Mouse (Mus musculus): ENCODE measurements around the gene Exph5. TPM values are rescaled to one million over a fixed set of nuclear protein-coding genes. Genes with fewer than 3 reads are reported as not detected.

The Exph5 gene
- polyA plus RNA-seq, 1 experiment from 2014 or later, result 3.6 TPM

DNA sequence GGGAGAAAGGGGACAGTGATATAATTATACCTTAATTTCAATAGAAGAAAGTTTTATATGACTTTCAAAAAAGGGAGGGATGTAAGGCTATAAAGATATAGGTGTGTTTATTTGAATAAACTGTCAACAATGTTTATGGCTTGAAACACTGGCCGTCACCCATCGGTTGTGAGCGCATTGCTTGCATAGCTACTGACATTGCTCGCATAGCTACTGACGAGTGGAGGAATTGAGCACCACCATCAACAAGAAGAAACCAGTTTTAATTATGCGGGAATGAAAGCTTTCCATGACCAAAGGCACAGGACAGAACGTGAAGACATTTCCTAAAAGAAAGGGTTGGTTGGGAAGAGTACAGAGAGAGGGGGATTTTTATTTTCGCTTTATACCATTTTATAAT is 99.7 kb downstream of the Exph5 start:
- WGBS, result 80% methylated on average over 8 of the region's 8 CpGs
- ATAC-seq, result no peak
- no peak overlapping the region for H3K27ac ChIP-seq

DNA sequence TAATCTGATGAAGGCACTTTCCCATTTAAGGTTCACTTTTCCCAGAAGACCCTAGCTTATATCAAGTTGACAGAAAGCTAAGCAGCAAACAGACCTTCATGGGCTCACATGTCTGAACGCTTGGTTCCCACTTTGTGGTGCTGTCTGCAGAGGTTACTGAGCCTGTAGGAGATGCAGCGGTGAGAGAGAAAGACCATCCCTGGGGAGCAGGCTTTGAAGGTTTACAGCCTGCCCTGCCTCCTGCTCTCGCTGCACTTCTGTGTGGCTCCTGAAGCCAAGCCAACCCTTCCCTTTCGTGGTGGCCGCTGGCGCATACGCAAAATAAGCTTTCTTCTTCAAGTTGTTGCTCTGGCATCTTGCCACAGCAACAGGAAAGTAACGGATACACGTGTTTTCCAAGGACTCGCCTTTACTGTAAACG is 100.8 kb downstream of the Exph5 start, which contains the start of gene 4930550C14Rik:
Gene 4930550C14Rik, plus strand, starts transcription at position 35 of the 421 bp plus-strand sequence.
- Histone ChIP-seq H3K4me3 (replicated peaks) (0 out of 2 replicates have a peak within 1 kb of the TSS, but pooled peaks have one; percentile 4), H3K27me3 (replicated peaks) (no peaks in the 10 kb centered on the region), H3K36me3 (no peaks in the 10 kb centered on the region), H3K4me2 (replicated peaks) (peak within 1 kb of the TSS; percentile 46), H3K4me1 (replicated peaks) (peaks cover 10% of the 10 kb centered on the region; the same call in 1 of the 2 replicates), H3K9me3 (no peaks in the 10 kb centered on the region), H3K27ac (peak within 1 kb of the TSS; percentile 62), H3K9ac (peak within 1 kb of the TSS; percentile 13; the same call in 1 of the 2 replicates)
- peak; percentile 44; the same call in 1 of the 2 replicates for ATAC-seq
- 13% methylated on average over 11 of the region's 11 CpGs for WGBS

More for the DNA sequence above, 99.7 kb downstream of the Exph5 start:
- no peak overlapping the region for H3K4me3 ChIP-seq (replicated peaks)
- H3K27me3 ChIP-seq (replicated peaks), result no peaks in the 10 kb centered on the region
- H3K36me3 ChIP-seq, result no peaks in the 10 kb centered on the region
- H3K4me2 ChIP-seq (replicated peaks), result no peak overlapping the region
- H3K9me3 ChIP-seq, result no peaks in the 10 kb centered on the region
- H3K9ac ChIP-seq, result no peak overlapping the region
- peaks cover 10% of the 10 kb centered on the region; the same call in 1 of the 2 replicates for H3K4me1 ChIP-seq (replicated peaks)

DNA sequence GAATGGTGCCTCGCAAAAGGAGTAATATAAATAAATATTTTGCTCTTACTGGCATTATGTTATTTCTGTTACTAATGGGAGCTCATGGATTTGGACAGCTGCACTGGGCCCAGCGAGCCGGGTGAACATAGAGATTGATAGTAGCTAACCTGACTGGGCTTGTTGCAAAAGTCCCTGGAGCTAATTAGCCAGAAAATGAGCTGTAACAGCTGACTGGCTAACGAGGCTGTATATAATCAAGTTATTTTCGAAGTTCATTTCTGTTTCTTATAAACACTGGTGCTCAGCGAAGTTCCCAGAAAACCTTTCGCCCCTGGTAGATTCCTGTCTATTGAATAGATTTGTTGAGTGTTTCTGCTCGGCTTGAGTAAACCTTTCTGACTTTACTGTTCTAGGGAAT is 101.5 kb downstream of the Exph5 start:
- Histone ChIP-seq H3K4me3 (replicated peaks) (no peak overlapping the region), H3K36me3 (no peaks in the 10 kb centered on the region), H3K27ac (peak overlapping the region; percentile 62), H3K9me3 (no peaks in the 10 kb centered on the region), H3K4me1 (replicated peaks) (peaks cover 10% of the 10 kb centered on the region; the same call in 1 of the 2 replicates), H3K9ac (no peak overlapping the region), H3K4me2 (replicated peaks) (peak overlapping the region; percentile 46; the same call in 1 of the 2 replicates), H3K27me3 (replicated peaks) (no peaks in the 10 kb centered on the region)
- ATAC-seq, result no peak
- 68% methylated on average over 8 of the region's 8 CpGs for WGBS

DNA sequence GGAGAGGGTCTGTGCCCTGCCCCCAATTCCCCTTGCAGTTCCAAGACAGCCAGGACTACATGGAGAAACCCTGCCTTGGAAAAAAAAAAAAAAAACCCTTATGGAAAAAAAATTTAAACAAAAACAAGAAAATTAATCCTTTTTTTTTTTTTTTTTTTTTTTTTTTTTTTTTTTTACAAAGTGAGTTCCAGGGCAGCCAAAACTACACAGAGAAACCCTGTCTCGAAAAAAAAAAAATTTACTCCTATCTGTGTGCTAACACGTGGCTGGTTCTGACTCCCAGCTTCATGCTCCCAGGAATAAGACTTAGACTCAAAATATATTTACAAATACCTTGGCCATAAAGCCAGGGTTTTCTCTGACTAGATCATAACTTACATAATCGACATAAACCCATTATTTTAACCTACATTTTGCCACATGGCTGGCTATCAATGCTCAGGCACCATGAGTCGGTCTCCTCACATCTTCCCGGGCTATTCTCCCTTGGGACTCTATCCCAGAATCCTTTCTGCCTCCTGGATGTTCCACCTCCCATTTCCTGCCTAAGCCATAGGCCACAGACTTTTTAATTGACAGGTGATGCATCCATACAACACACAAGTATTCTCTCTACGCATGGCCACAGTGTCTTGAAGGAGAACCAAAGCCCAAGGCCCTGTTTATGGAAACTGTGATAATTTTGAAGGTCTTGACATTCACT is 102.7 kb downstream of the Exph5 start:
- Histone ChIP-seq H3K36me3 (no peaks in the 10 kb centered on the region), H3K9ac (no peak overlapping the region), H3K9me3 (no peaks in the 10 kb centered on the region), H3K27me3 (replicated peaks) (no peaks in the 10 kb centered on the region), H3K27ac (no peak overlapping the region), H3K4me1 (replicated peaks) (peaks cover 10% of the 10 kb centered on the region; the same call in 1 of the 2 replicates), H3K4me3 (replicated peaks) (no peak overlapping the region), H3K4me2 (replicated peaks) (no peak overlapping the region)
- ATAC-seq, result no peak
- WGBS, result 86% methylated on average over 6 of the region's 6 CpGs

DNA sequence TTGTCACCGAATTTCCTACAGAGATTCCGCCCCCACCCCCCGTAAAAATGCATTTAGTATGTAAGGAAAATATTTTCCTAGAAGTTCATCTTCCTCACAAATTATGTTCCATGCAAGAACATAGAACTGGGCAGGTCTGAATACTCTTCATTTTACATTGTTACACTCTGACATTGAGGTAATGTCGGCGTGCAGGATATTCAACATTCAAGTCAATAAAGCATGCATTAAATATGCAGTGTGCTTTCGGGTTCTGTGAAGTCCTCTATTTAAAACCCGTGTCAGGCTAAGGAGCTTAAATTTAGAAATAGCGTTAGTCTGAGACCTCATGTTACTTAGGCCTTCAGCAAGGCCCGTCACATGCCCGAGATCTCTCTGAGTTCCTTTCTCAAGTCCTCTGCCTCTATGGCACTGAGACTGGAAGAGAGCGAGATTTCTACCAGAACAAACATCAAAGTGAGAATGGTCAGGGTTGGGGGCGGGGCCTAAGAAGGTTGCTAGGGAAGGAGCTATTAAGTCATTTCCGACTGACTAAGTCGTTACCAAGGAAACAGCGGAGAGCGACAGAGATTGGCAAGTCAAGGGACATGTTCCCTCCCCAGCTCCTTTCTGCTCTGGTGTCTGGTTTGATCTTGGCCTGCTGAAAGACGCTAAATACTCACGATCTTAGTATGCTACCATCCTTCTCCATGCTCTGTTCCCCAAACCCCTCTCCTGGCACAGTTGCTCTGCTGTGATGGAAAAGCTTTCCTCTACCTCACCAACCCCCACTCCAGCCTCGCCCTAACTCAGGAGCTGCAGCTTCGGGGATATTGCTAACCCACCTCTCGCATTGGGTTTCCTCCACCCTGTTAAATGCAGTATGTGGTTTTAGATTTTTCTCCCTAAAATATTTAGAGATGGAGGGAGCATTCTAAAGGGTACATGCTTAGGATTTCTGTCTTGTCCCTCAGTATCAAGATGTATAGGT is 103.6 kb downstream of the Exph5 start:
- Histone ChIP-seq H3K9me3 (no peaks in the 10 kb centered on the region), H3K27me3 (replicated peaks) (no peaks in the 10 kb centered on the region), H3K4me2 (replicated peaks) (peak overlapping the region; percentile 65), H3K27ac (peak overlapping the region; percentile 4; the same call in 1 of the 2 replicates), H3K36me3 (no peaks in the 10 kb centered on the region), H3K9ac (no peak overlapping the region), H3K4me1 (replicated peaks) (peaks cover 10% of the 10 kb centered on the region; the same call in 1 of the 2 replicates), H3K4me3 (replicated peaks) (peak overlapping the region; percentile 35)
- 22% methylated on average over 21 of the region's 21 CpGs for WGBS
- peak; percentile 87 for ATAC-seq

DNA sequence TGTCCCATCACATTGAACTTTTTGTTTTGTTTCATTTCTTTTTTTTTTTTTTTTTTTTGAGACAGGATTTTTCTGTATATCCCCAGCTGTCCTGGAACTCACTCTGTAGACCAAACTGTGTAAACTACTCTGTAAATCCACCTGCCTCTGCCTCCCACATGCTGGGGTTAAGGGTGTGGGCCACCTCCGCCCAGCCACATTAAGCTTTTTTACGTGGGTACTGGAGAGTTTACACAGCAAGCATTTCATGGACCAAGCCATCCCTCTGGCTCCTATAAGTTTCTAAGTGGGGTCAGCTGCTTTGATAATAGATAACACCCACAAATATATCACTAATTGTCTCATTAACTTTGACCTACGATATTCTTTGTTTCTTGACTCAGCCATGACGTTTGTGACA is 107.1 kb downstream of the Exph5 start:
- H3K36me3 ChIP-seq, result no peaks in the 10 kb centered on the region
- ATAC-seq, result no peak
- H3K9ac ChIP-seq, result no peak overlapping the region
- no peak overlapping the region for H3K27ac ChIP-seq
- 0 out of 2 replicates have a peak, but pooled peaks cover 2% of the 10 kb centered on the region for H3K4me1 ChIP-seq (replicated peaks)
- no peaks in the 10 kb centered on the region for H3K27me3 ChIP-seq (replicated peaks)
- no peaks in the 10 kb centered on the region for H3K9me3 ChIP-seq
- no peak overlapping the region for H3K4me3 ChIP-seq (replicated peaks)
- 61% methylated on average over 4 of the region's 4 CpGs for WGBS
- no peak overlapping the region for H3K4me2 ChIP-seq (replicated peaks)

GRCm38 (mm10) chr9:53408953-53409361 is 107.5 kb downstream of the Exph5 start:
- no peak for ATAC-seq
- H3K27me3 ChIP-seq (replicated peaks), result no peaks in the 10 kb centered on the region
- 0 out of 2 replicates have a peak, but pooled peaks cover 2% of the 10 kb centered on the region for H3K4me1 ChIP-seq (replicated peaks)
- H3K9me3 ChIP-seq, result no peaks in the 10 kb centered on the region
- no peaks in the 10 kb centered on the region for H3K36me3 ChIP-seq
- no peak overlapping the region for H3K4me3 ChIP-seq (replicated peaks)
- no peak overlapping the region for H3K4me2 ChIP-seq (replicated peaks)
- 78% methylated on average over 2 of the region's 2 CpGs for WGBS
- no peak overlapping the region for H3K9ac ChIP-seq
- H3K27ac ChIP-seq, result no peak overlapping the region

DNA sequence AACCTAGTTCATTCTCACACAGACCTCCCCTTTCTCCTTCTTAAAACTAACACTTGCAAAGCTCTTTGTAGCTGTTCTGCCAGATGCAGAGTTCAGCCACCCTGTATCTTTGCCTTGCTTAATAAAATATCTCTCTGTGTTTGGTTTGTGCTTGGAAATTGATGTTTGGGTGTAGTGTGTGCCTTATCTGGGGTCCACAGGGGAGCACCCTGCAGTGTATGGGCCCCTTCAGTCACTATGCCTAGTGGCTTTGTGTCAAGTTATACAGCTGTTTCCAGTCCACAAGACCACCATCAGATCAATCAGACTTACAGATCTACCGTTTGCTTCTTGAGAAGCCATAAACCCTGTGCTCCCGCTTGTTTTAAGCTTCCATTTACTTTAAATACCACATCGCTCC is 108.0 kb downstream of the Exph5 start:
- H3K4me2 ChIP-seq (replicated peaks), result no peak overlapping the region
- no peaks in the 10 kb centered on the region for H3K36me3 ChIP-seq
- H3K9me3 ChIP-seq, result no peaks in the 10 kb centered on the region
- no peak overlapping the region for H3K27ac ChIP-seq
- no peaks in the 10 kb centered on the region for H3K27me3 ChIP-seq (replicated peaks)
- ATAC-seq, result no peak
- H3K4me3 ChIP-seq (replicated peaks), result no peak overlapping the region
- 75% methylated on average over 3 of the region's 3 CpGs for WGBS
- H3K9ac ChIP-seq, result no peak overlapping the region
- H3K4me1 ChIP-seq (replicated peaks), result 0 out of 2 replicates have a peak, but pooled peaks cover 2% of the 10 kb centered on the region

DNA sequence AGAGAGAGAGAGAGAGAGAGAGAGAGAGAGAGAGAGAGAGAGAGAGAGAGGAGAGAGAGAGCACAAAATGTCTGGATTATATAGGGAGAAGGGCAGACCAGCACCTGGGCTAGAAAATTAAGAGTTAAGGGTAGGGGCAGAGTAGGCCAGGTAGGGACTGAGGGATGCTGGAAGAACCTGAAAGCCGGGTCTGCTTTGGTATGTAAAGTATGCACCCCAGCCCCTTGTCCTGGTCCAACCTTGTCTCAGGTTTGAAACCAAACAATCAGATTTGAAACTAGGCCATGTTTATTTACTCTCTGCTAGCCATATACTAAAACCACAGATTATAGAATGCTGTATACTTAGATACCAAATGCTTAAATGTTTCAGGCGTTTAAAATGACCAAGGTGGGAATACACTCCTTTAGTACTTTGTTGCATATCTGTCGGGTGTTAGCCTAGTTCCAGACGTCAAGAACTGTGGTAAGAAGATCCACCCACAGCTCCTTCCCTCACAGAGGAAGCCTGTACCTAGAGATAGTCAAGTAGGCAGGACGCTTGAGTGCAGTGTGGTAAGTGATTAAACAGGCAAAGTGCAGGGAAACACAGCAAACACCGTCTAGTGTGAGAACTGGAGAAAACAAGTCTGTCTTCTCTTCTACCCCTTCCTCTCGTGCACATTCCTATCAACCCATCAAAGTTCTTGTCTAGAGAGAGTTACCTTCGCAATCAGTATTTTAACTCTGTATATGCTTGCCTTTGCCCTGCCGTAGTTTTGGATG is 120.8 kb downstream of the Exph5 start:
- Histone ChIP-seq H3K9ac (no peak overlapping the region), H3K4me1 (replicated peaks) (no peaks in the 10 kb centered on the region), H3K9me3 (no peaks in the 10 kb centered on the region), H3K4me2 (replicated peaks) (no peak overlapping the region), H3K27me3 (replicated peaks) (no peaks in the 10 kb centered on the region), H3K4me3 (replicated peaks) (no peak overlapping the region), H3K27ac (no peak overlapping the region), H3K36me3 (no peaks in the 10 kb centered on the region)
- 44% methylated on average over 9 of the region's 9 CpGs for WGBS
- no peak for ATAC-seq

- H3K4me3 ChIP-seq (replicated peaks), result no peak overlapping the region
- H3K9ac ChIP-seq, result no peak overlapping the region
- H3K27me3 ChIP-seq (replicated peaks), result no peaks in the 10 kb centered on the region
- H3K36me3 ChIP-seq, result no peaks in the 10 kb centered on the region
- no peaks in the 10 kb centered on the region for H3K4me1 ChIP-seq (replicated peaks)
- no peak for ATAC-seq
- H3K4me2 ChIP-seq (replicated peaks), result no peak overlapping the region
- H3K27ac ChIP-seq, result no peak overlapping the region
- H3K9me3 ChIP-seq, result no peaks in the 10 kb centered on the region
- 90% methylated on average over 3 of the region's 3 CpGs for WGBS
Measured at GRCm38 (mm10) chr9:53426726-53427125, 125.3 kb downstream of the Exph5 start.
